Mouse (Mus musculus) olfactory bulb, adult 2 months (tissue): Measurements from ENCODE around the gene Aplp1.

Source experiments
- CTCF ChIP-seq: fragments of 200-500 bp; IDR thresholded peaks from 2 replicates; pipeline ENCODE4 v1.5.1; 2012; ENCODE audit warnings: low read depth, mild to moderate bottlenecking, low read length, moderate library complexity; ENCODE audit not compliant: insufficient read depth
- POLR2A ChIP-seq: fragments of 200-500 bp; IDR thresholded peaks from 2 replicates; pipeline ENCODE4 v1.6.1; 2012; ENCODE audit warnings: mild to moderate bottlenecking, low read depth, low read length, moderate library complexity; ENCODE audit not compliant: insufficient read depth

DNA sequence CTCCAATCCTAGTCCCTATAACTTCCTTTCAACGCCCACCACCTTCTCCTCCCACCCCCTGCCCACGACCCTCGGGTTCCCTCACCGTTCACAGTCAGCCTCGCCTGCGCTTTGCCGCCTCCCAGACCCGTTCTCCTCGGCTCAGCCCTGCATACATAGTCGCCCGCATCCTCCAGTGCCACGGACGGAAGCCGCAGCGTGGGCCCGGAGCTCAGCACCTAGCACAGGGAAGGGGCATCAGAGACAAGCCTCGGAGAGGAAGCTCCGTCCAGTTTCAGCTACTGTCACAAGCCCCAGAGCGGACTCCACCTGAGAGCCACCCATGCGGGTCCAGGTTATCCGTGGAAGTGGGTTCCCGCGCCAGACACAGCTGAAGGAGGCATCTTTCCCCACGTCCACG lies 8.0 kb upstream of the Aplp1 start:
- TF ChIP-seq POLR2A (no peak), CTCF (no peak)
